Mouse (Mus musculus): ENCODE results near the gene Nup85. TPM values are rescaled to one million over a fixed set of nuclear protein-coding genes. Genes with fewer than 3 reads are reported as not detected.

Gene Nup85
- polyA plus RNA-seq, 1 experiment from 2014 or later = 195 TPM

DNA sequence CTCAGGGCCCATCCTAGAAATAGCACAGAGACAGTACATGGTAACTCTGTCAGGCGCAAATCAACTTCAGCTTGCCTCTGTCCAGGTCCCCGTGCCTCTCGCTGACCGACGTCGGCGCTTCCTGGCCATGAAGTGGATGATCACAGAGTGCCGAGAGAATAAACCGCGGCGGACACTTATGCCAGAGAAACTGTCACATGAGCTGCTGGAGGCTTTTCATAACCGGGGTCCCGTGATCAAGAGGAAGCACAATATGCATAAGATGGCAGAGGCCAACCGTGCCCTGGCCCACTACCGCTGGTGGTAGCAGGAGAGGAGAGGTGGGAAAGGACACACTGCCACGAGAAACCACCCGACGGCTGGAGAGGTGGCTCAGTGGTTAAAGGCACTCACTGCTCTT lies 42.5 kb downstream of the Nup85 start:
- no peaks in the 10 kb centered on the region for H3K27me3 ChIP-seq (ENCODE audit: control insufficient read depth, insufficient read depth, low read length)
- no peak overlapping the region for H3K4me2 ChIP-seq
- WGBS = 96% methylated on average over 18 of the region's 18 CpGs
- H3K36me3 ChIP-seq (ENCODE audit: control insufficient read depth, insufficient read depth, low read length) = peaks cover 14% of the 10 kb centered on the region
- H3K9ac ChIP-seq (ENCODE audit: low read length) = no peak overlapping the region
- no peak overlapping the region for H3K4me3 ChIP-seq (ENCODE audit: low read depth, low read length)
- no peak for ATAC-seq (ENCODE audit: low FRiP score)
- peaks cover 20% of the 10 kb centered on the region for H3K4me1 ChIP-seq (ENCODE audit: control insufficient read depth, insufficient read depth, low read length)
- H3K9me3 ChIP-seq (ENCODE audit: control insufficient read depth, low read length) = no peaks in the 10 kb centered on the region
- H3K27ac ChIP-seq (ENCODE audit: low read depth, low read length) = no peak overlapping the region
- DNase-seq (ENCODE audit: low spot score, missing footprints) = no peak

DNA sequence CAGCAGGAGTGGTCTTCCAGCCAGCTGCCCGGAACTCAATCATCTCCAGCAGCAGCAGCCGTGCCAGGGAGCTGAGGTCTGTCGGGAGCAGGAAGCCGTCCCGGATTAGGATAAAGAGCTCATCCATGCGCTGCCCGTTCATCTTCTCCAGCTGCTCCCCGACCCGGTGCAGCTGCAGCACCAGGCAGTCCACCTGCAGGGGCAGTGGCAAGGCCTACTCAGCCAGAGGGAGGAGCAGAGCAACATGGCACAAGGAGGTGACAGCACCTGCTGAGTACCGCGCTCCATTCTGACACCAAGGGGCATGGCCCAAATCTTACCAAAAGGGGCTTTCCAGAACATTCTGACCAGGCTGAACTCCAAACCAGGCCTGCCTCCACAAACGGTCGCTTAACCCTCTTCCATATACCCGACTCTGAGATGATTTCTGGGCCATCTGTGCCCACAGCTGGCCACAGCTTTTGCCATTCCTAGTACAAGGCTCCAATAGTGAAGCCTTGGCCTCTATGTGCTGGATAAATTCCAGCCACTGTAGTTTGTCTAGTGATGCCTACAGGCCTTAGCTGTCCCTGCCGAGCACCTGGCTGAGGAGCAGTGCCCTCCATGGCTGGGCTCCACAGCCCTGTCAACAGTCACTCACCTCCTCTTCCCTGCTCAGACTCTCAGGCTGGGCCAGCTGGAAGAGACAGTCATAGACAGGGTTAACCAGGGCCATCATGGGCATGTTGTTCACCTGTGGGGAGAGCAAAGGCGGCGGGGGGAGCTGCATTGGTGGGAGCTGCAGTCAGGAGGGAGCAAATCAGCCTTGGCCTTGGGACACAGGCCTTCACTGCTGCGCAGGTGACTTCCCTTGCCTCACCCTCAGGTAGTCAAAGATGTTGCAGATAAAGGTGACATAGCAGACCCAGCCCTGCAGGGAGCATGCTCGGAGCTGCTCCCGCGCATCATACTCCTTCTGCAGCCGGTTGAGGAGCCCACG lies 44.5 kb downstream of the Nup85 start:
- no peak for DNase-seq (ENCODE audit: low spot score, missing footprints)
- Histone ChIP-seq H3K27ac (ENCODE audit: low read depth, low read length) (no peak overlapping the region), H3K4me1 (ENCODE audit: control insufficient read depth, insufficient read depth, low read length) (peaks cover 20% of the 10 kb centered on the region), H3K4me2 (no peak overlapping the region), H3K27me3 (ENCODE audit: control insufficient read depth, insufficient read depth, low read length) (no peaks in the 10 kb centered on the region), H3K9ac (ENCODE audit: low read length) (no peak overlapping the region), H3K4me3 (ENCODE audit: low read depth, low read length) (no peak overlapping the region), H3K9me3 (ENCODE audit: control insufficient read depth, low read length) (no peaks in the 10 kb centered on the region), H3K36me3 (ENCODE audit: control insufficient read depth, insufficient read depth, low read length) (peaks cover 14% of the 10 kb centered on the region)
- WGBS = 83% methylated on average over 23 of the region's 23 CpGs
- ATAC-seq (ENCODE audit: low FRiP score) = no peak

DNA sequence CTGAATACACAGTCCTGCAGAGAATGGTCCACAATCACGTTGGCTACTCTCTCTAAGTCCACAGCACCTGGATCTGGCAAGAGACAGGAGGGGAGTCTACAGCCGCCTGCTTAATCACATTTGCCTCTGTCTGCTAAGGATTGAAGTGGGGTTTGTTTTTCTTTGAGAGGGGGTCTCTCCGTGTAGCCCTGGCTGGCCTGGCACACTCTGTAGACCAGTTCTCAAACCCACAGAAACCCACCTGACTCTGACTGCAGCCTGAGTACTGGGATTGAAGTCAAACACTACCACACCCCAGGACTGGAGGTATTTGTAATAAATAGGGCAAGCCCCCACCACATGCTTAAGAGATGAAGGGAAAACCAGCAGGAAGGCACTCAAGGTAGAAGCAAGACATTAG lies 45.3 kb downstream of the Nup85 start:
- H3K9me3 ChIP-seq (ENCODE audit: control insufficient read depth, low read length) = no peaks in the 10 kb centered on the region
- H3K36me3 ChIP-seq (ENCODE audit: control insufficient read depth, insufficient read depth, low read length) = peaks cover 14% of the 10 kb centered on the region
- ATAC-seq (ENCODE audit: low FRiP score) (no peak), DNase-seq (ENCODE audit: low spot score, missing footprints) (no peak)
- H3K4me1 ChIP-seq (ENCODE audit: control insufficient read depth, insufficient read depth, low read length) = peaks cover 18% of the 10 kb centered on the region
- no peak overlapping the region for H3K4me2 ChIP-seq
- H3K4me3 ChIP-seq (ENCODE audit: low read depth, low read length) = no peak overlapping the region
- WGBS = 77% methylated on average over 3 of the region's 3 CpGs
- H3K27ac ChIP-seq (ENCODE audit: low read depth, low read length) = no peak overlapping the region
- no peak overlapping the region for H3K9ac ChIP-seq (ENCODE audit: low read length)
- H3K27me3 ChIP-seq (ENCODE audit: control insufficient read depth, insufficient read depth, low read length) = no peaks in the 10 kb centered on the region

DNA sequence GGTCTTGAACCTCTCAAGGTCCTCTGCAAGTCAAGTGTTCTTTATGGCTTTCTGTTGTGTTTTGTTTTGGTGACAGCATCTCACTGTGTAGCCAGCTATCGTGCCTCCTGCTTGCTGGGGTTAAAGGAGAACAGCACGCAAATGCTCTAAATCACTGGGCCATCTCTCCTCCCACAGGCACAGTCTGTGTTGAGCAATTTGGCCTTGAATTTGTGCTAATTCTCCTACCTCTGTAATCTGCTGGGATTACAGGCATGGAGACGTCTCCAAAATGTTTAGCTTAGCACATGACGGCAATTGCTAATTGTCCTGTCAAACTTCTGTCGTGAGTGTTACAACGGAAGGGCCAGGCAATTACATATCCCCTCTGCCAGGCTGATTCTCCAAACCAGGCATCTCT lies 46.9 kb downstream of the Nup85 start:
- Histone ChIP-seq H3K27me3 (ENCODE audit: control insufficient read depth, insufficient read depth, low read length) (no peaks in the 10 kb centered on the region), H3K9me3 (ENCODE audit: control insufficient read depth, low read length) (no peaks in the 10 kb centered on the region), H3K4me1 (ENCODE audit: control insufficient read depth, insufficient read depth, low read length) (peaks cover 11% of the 10 kb centered on the region), H3K4me3 (ENCODE audit: low read depth, low read length) (no peak overlapping the region), H3K36me3 (ENCODE audit: control insufficient read depth, insufficient read depth, low read length) (peaks cover 10% of the 10 kb centered on the region), H3K27ac (ENCODE audit: low read depth, low read length) (no peak overlapping the region), H3K4me2 (no peak overlapping the region), H3K9ac (ENCODE audit: low read length) (no peak overlapping the region)
- WGBS = 78% methylated on average over 6 of the region's 6 CpGs
- ATAC-seq (ENCODE audit: low FRiP score) (no peak), DNase-seq (ENCODE audit: low spot score, missing footprints) (no peak)

DNA sequence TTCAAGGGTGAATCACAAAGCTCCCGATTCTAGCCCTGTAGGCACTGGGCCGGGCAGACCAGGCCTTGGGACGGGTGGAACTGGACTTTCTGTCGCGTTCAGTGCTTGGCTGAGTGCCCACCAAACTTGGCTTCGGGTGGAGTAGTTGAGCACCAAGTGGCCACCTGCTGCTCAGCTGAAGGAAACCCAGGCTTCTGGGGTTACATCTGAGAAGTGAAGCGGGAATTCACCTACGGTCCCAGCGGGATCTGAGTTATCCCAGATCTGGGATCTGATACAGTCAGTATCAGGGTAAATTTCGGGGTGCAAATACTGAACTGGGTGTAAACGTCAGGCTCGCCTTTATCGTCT lies 47.8 kb downstream of the Nup85 start:
- H3K4me3 ChIP-seq (ENCODE audit: low read depth, low read length) = peak overlapping the region; percentile 53
- peak overlapping the region; percentile 63 for H3K9ac ChIP-seq (ENCODE audit: low read length)
- H3K27me3 ChIP-seq (ENCODE audit: control insufficient read depth, insufficient read depth, low read length) = no peaks in the 10 kb centered on the region
- peaks cover 7% of the 10 kb centered on the region for H3K36me3 ChIP-seq (ENCODE audit: control insufficient read depth, insufficient read depth, low read length)
- 0 out of 2 replicates have a peak overlapping the region, but pooled peaks have one; percentile 10 for H3K27ac ChIP-seq (ENCODE audit: low read depth, low read length)
- peaks cover 11% of the 10 kb centered on the region for H3K4me1 ChIP-seq (ENCODE audit: control insufficient read depth, insufficient read depth, low read length)
- 1% methylated on average over 13 of the region's 13 CpGs for WGBS
- peak; percentile 28 for ATAC-seq (ENCODE audit: low FRiP score)
- H3K9me3 ChIP-seq (ENCODE audit: control insufficient read depth, low read length) = no peaks in the 10 kb centered on the region
- DNase-seq (ENCODE audit: low spot score, missing footprints) = no peak
- H3K4me2 ChIP-seq = peak overlapping the region; percentile 77

DNA sequence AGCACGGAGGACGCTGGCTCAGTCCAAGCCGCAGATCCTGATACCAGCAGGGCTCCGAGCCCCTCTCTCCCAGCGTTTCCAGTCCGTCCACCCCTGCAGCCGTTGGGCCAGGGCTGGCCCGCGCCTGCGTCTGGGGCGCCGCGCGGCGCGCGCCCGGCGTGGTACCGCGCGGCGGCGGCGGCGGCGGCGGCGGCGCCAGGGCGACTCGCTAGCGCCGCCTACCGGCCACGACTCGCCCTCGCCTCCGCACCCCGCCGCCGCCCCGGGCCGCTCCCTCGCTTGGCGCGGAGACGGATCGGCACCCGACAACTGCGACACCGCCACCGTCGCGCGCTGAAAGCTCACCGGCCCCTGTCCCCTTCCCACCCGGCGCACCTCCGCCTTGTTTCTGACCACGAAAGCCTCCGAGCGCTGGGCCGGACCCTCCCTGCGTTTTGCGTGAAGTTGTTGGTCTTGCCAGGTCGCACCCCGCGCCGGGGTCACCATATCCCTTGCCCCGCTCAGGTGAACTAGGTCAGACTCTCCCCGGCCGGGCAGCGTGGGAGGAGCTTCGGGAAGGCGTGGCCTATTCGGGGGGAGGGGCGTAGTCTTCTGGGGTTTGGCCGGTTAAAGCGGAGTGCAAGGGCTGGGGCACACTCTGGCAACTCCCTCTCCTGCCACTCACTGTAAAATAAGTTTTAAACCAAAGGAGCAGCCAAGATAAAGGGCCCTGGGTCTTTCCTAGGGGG lies 48.3 kb downstream of the Nup85 start, which contains the start of gene Mif4gd:
Gene Mif4gd, minus strand, starts transcription at position 560 of the 728 bp plus-strand sequence.
- peak within 1 kb of the TSS; percentile 63 for H3K9ac ChIP-seq (ENCODE audit: low read length)
- H3K36me3 ChIP-seq (ENCODE audit: control insufficient read depth, insufficient read depth, low read length) = peaks cover 3% of the 10 kb centered on the region; the same call in 1 of the 2 replicates
- H3K27ac ChIP-seq (ENCODE audit: low read depth, low read length) = peak within 1 kb of the TSS; percentile 70
- peak within 1 kb of the TSS; percentile 77 for H3K4me2 ChIP-seq
- peaks cover 11% of the 10 kb centered on the region for H3K4me1 ChIP-seq (ENCODE audit: control insufficient read depth, insufficient read depth, low read length)
- peak; percentile 89 for ATAC-seq (ENCODE audit: low FRiP score)
- no peaks in the 10 kb centered on the region for H3K27me3 ChIP-seq (ENCODE audit: control insufficient read depth, insufficient read depth, low read length)
- peak; percentile 99 for DNase-seq (ENCODE audit: low spot score, missing footprints)
- WGBS = under 1% methylated on average over 57 of the region's 80 CpGs
- peak within 1 kb of the TSS; percentile 53 for H3K4me3 ChIP-seq (ENCODE audit: low read depth, low read length)
- H3K9me3 ChIP-seq (ENCODE audit: control insufficient read depth, low read length) = no peaks in the 10 kb centered on the region

DNA sequence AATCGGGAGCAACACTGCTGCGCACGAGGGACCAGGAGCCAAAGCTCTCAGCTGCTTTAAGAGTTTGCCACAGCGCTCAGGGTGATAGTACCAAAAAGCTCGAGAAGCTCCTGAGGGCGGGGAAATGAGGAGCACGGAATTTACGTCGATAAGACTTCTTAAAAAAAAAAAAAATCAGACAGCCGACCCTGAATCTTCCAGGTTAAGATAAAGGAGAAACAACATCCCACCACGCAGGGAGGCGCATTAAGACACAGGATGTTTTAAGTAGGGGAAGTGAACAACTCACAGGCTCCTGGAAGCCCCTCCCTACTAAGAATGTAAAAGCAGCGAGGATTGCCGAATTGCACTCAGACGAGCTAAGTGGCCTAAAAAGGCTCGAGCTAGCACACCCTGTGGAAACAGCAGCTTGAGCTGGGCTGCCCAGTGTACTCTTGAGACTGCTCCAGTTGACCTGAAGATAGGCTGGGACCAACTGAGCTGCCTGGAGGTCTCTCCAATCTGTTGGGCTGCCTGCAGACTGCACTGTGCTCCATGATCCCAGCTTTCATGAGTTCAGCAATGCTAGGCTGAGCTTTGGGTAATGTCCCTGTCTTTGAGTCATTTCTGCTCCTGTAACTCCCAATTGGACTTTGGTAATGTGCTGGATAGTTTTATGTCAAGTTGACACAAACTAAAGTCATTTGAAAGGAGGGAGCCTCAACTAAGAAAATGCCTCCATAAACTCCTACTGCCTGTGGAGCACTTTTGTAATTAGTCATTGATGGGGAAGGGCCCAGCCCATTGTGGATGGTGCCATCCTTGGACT lies 49.1 kb downstream of the Nup85 start:
- Histone ChIP-seq H3K27ac (ENCODE audit: low read depth, low read length) (no peak overlapping the region; the same call in 1 of the 2 replicates), H3K27me3 (ENCODE audit: control insufficient read depth, insufficient read depth, low read length) (no peaks in the 10 kb centered on the region), H3K9ac (ENCODE audit: low read length) (peak overlapping the region; percentile 63), H3K4me3 (ENCODE audit: low read depth, low read length) (peak overlapping the region; percentile 53), H3K9me3 (ENCODE audit: control insufficient read depth, low read length) (no peaks in the 10 kb centered on the region), H3K36me3 (ENCODE audit: control insufficient read depth, insufficient read depth, low read length) (no peaks in the 10 kb centered on the region), H3K4me1 (ENCODE audit: control insufficient read depth, insufficient read depth, low read length) (peaks cover 11% of the 10 kb centered on the region), H3K4me2 (peak overlapping the region; percentile 77)
- under 1% methylated on average over 16 of the region's 16 CpGs for WGBS
- peak; percentile 88 for DNase-seq (ENCODE audit: low spot score, missing footprints)
- ATAC-seq (ENCODE audit: low FRiP score) = no peak; the same call in 1 of the 2 replicates

DNA sequence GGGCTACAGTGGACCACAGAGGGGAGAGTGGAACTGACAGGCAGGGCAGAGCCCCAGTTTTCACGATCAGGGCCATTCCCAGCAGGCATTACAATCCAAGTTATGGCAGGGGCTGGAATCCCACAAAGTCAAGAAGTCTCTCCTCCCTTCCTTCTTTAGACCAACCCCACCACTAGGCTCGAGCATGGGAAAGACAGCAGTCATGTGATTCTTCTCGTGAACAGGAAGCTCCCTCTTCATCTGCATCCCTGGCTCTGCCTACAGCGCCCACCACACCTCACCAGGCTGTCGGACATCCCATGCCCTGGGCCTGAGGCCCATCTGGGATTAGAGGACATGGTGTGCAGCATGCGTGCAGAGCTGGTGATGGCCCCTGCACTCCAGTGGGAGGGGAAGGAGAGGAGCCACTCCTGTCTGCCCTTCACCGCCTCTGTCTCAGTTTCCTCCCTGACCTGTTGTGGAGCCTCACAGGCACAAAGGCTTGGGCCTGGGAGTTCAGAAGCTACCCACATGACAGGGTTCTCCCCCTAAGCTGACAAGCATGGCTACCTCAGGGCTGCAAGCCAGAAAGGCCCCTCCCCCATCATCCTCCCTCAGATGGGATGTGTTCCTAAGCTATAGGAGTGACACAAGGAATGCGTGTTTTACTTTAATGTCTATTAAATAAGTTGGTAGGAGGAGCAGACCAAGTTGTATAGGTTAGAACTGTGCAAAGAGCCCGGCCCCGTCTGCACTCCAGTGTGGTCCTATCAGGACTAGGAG lies 50.3 kb downstream of the Nup85 start:
- no peaks in the 10 kb centered on the region for H3K36me3 ChIP-seq (ENCODE audit: control insufficient read depth, insufficient read depth, low read length)
- ATAC-seq (ENCODE audit: low FRiP score) = no peak
- 81% methylated on average over 10 of the region's 10 CpGs for WGBS

More for the DNA sequence above, 50.3 kb downstream of the Nup85 start:
- Histone ChIP-seq H3K9ac (ENCODE audit: low read length) (no peak overlapping the region), H3K27ac (ENCODE audit: low read depth, low read length) (no peak overlapping the region), H3K9me3 (ENCODE audit: control insufficient read depth, low read length) (no peaks in the 10 kb centered on the region), H3K27me3 (ENCODE audit: control insufficient read depth, insufficient read depth, low read length) (no peaks in the 10 kb centered on the region), H3K4me1 (ENCODE audit: control insufficient read depth, insufficient read depth, low read length) (peaks cover 11% of the 10 kb centered on the region), H3K4me2 (no peak overlapping the region), H3K4me3 (ENCODE audit: low read depth, low read length) (no peak overlapping the region)
- DNase-seq (ENCODE audit: low spot score, missing footprints) = no peak
